Mouse (Mus musculus) heart, postnatal 4 days (tissue): Measurements from ENCODE around the gene Klrb1. TPM values are rescaled to one million over a fixed set of nuclear protein-coding genes. Genes with fewer than 3 reads are reported as not detected.

Experiments used
- DNase-seq: peaks from one replicate; pipeline ENCODE4 v3.0.0; 2021
- total RNA-seq, 2 experiments: library from RNA; stranded (reverse); gene quantifications; 2 replicates each; pipeline ENCODE4 v1.2.3; 2021

Gene Klrb1
- total RNA-seq, 2 experiments from 2014 or later = not detected

DNA sequence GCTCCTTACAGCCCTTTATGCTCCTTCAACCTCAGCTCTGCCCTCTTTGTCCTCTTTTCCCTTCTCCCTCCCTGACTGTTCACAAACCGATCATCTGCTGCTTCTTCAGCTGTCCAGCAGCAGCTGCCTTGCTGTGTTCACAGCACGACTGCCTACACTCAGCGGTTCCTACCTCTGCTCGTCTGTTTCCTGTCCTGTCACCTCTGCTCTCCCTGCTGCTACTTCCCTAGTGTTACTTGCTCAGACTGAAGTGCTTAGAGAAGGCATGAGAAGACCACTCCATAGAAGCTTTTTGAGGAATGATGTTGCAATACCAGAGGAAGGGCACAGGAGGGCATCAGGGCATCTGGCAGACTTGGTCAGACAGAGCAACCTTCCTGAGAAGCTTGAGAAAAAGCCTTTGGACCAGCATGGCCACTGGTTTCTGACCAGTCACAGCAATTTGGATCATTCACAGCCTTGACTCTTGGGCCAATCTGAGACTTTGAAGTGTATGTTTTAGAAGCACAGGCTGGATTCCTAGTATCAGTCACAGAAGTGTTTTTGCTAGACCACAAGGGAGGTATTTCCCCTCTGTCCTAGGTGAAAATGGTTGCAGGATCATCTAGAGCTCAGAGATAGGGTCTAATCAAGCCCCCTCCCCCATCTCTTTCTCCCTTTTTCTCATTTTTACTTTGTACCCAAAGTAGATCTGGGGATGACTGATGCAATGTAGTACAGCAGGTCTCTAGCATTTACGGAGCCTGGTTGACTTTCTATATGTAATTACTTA, 11.2 kb upstream of the Klrb1 start:
- DNase-seq = no peak

DNA sequence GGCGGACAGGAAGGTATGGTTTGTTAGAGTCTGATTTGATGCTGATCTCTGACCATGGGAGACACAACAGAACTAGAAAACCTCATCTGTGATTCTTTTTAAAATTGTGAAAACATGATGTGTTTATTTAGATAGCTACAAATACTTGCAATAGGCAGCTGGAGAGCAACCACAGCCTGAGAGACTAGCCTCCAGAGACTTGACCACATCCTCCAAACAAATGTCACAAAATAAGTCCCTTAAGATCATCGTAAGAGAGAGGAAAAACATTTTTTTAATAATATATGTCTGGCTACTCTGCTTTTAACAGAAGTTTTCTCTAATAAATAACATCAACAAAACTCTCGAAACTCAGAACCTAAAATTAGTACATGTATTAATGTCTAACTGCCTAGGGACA, 9.2 kb upstream of the Klrb1 start:
- no peak for DNase-seq

DNA sequence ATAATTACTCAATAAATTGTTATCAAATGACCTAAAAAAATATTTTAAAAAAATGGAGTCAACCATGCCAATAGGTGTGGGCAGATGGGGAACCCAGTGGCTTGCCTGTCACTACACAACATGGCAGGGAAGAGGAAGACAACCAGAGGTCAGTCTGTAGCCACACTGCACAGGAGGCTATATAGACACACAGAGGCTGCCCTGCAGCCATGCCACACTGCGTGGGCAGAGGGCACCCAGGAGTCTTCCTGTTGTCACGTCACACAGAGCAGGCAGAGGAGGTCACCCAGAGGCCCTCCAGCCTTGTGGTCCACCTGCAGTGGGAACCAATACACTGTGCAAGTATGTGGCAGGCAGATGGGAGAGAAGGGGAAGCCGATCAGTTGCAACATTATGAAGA, 21.2 kb downstream of the Klrb1 start:
- DNase-seq = no peak

DNA sequence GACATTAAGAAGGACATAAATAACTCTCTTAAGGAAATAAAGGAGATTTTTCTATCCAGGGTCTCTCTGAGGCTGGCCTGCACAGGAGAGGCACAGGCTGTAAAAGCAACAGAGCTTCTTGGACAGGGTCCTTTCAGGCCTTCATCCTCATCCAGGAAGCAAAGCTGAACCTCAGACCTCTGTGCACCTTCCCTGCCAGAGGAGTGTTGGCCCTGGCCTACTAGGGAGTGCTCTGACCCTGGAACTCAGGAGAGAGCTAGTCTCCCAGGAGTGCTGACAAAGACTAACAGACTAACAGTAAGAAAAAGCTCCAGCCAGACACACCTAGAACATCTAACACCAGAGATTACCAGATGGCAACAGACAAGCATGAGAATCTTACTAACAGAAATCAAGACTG, 43.3 kb downstream of the Klrb1 start:
- no peak for DNase-seq

DNA sequence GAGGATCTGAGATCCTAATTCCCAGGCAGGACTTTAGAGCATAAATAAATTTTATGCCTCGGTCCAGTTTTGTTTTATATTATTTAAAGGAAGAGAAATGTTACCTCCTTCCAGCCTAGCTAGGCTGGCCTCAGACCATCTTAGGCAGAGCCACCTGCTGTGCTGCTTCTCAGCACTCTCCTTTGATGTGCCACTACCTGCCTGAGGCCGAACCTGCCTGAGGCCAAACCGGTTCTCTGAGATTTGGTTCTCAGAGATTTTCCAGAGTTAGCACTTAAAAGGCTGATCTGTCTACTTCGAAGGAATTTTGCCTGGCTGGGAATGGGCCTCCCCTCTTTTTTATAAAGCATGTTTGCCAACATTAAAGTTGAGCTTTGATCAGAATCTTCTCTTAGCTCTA, 52.9 kb downstream of the Klrb1 start:
- no peak for DNase-seq

DNA sequence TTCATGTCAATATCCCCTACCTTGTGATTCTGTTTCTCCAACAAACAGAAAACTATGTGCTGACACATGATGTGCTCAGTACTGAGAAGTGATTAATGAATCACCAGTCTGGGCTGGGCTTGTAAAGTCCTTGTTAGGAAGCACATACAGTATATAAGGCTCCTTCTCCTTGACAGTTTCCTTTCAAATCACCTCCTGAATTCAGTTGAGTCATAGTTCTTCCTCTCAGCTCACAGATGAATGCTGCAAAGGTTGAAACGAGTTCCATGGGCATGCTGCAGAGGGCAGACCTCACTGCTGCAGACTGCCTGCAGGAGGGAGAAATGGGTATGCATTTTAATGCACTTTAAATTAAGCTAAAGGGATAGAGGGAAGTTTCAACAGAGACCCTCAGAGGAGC, 60.7 kb downstream of the Klrb1 start, which contains the start of gene Clec2h:
Clec2h (plus strand) TSS at position 180 of the 400 bp plus-strand sequence.
- no peak for DNase-seq

DNA sequence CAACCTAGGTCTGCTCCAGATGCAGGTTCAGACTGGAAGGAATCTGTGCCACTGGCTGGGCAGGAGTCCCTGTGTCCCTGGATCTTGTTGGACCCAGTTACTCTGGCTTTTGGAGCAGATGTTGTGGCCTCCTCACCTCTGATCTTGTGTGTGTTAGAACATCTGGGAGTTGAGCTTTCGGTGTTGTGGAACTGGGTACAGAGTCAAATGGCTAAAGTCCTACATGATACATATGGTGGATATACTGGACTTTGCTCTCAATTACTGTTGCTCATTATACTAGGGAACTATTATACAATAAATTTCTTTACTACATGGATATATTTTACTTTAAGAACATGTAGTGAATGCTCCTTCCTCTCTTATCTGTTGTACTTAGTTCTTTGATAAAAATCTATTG, 61.6 kb downstream of the Klrb1 start:
- DNase-seq = no peak

Other genes with a start within 250 kb of the Klrb1 start
- 1 to 10 TPM; 1.1 to 2.9 TPM for gene Pzp, start 196.3 kb downstream of the Klrb1 start, total RNA-seq
- gene A2ml1, start 141.5 kb downstream of the Klrb1 start, total RNA-seq = under 1 TPM in 1 of 2 experiments, not detected in 1; 0.11 TPM
- not detected for gene Klrb1a, start 99.5 kb downstream of the Klrb1 start, total RNA-seq
- not detected for gene Clec2h, start 60.7 kb downstream of the Klrb1 start, total RNA-seq
- gene Klrb1c, start 66.2 kb upstream of the Klrb1 start, total RNA-seq = not detected
- gene Gm44511, start 103.3 kb upstream of the Klrb1 start, total RNA-seq = not detected
- gene Klrb1b, start 103.3 kb upstream of the Klrb1 start, total RNA-seq = not detected
- gene Clec2i, start 164.5 kb upstream of the Klrb1 start, total RNA-seq = not detected
- gene BC035044, start 168.1 kb upstream of the Klrb1 start, total RNA-seq = under 1 TPM in 1 of 2 experiments, not detected in 1; 0.21 TPM
- 1 to 10 TPM in 1 of 2 experiments, under 1 TPM in 1; 0.63 to 1.5 TPM for gene Clec2g, start 211.3 kb upstream of the Klrb1 start, total RNA-seq